Mouse (Mus musculus): ENCODE measurements around the gene Magea10. TPM values are rescaled to one million over a fixed set of nuclear protein-coding genes. Genes with fewer than 3 reads are reported as not detected.

The Magea10 gene
- not detected in 2 replicates for polyA plus RNA-seq (2015; fragmentation: Nextera tagmentation; extraction: Ambion mirVana)

GRCm38 (mm10) chrX:72386758-72387157 is at the start of gene Magea10:
Gene Magea10 (minus strand): TSS chrX:72386858.
- Histone ChIP-seq H3K4me2 (no peak within 1 kb of the TSS), H3K27me3 (no peaks in the 10 kb centered on the region), H3K4me1 (replicated peaks) (no peaks in the 10 kb centered on the region), H3K9ac (no peak within 1 kb of the TSS), H3K9me3 (replicated peaks) (no peaks in the 10 kb centered on the region), H3K4me3 (no peak within 1 kb of the TSS), H3K36me3 (no peaks in the 10 kb centered on the region), H3K27ac (no peak within 1 kb of the TSS)
- WGBS: 83% methylated on average over 6 of the region's 6 CpGs
- no peak for ATAC-seq (replicated peaks; ENCODE audit: insufficient number of reproducible peaks, insufficient read depth, low FRiP score, low read depth)

- Histone ChIP-seq H3K4me2 (no peak overlapping the region), H3K9ac (no peak overlapping the region), H3K9me3 (replicated peaks) (no peaks in the 10 kb centered on the region), H3K4me1 (replicated peaks) (no peaks in the 10 kb centered on the region), H3K27me3 (no peaks in the 10 kb centered on the region), H3K27ac (no peak overlapping the region), H3K4me3 (no peak overlapping the region), H3K36me3 (no peaks in the 10 kb centered on the region)
- ATAC-seq (replicated peaks; ENCODE audit: insufficient number of reproducible peaks, insufficient read depth, low FRiP score, low read depth): no peak
- WGBS: 57% methylated on average over 1 of the region's 1 CpGs
Measured at GRCm38 (mm10) chrX:72381972-72382371, 4.7 kb downstream of the Magea10 start.

Other genes with a start within 250 kb of the Magea10 start
- gene Magea4, start 164.8 kb downstream of the Magea10 start, polyA plus RNA-seq (2015; fragmentation: Nextera tagmentation; extraction: Ambion mirVana): not detected in 2 replicates
- 2.0 and 2.9 TPM in 2 replicates for gene Gabre, start 112.1 kb downstream of the Magea10 start, polyA plus RNA-seq (2015; fragmentation: Nextera tagmentation; extraction: Ambion mirVana)